In the genomic region with DNA sequence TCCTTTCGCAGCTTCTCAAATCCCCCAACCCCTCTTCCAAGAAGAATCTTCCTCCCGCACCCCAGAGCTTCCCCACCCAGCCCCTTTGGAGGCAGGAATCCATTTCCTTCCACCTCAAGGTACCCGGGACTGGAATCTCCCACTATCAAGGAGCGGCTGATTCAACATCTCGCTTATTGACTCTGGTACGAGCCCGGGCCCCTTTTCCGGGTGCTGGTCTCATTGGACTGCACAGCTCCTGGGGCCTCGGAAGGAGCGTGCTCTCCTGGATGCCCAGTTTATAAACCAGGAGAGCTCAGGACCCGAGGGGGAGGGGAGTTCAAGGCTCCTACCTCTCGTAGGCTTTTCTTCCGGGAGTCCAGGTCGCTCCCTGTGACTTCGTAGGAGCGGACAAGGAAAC, we compare ENCODE assay signal across 10 mouse cellular contexts. TPM values are rescaled to one million over a fixed set of nuclear protein-coding genes. Genes with fewer than 3 reads are reported as not detected.
DNase-seq lines count a peak whose midpoint lies in the region; ATAC-seq lines count a peak whose summit lies in the region.
"Had no signal": no experiment of that assay in that cellular context is flagged by ENCODE, and none has a peak within 500 bp of the region (broad histone marks: within the 10 kb centered on the region; RNA-seq: fewer than 3 reads in every experiment).

No protein-coding gene starts in this region.

- intact Hi-C loops in heart, postnatal 10 days (cut with DNase I) = no loop called here

- peaks cover 47% of the 10 kb centered on the region for H3K27me3 ChIP-seq in heart, embryonic 15.5 days
- H3K27me3 ChIP-seq in hindbrain, embryonic 16.5 days (replicated peaks; ENCODE audit: control insufficient read depth, insufficient read depth, low read length) = peaks cover 18% of the 10 kb centered on the region
- peaks cover 38% of the 10 kb centered on the region for H3K27me3 ChIP-seq in midbrain, embryonic 15.5 days (replicated peaks)

- H3K9ac ChIP-seq in heart, embryonic 15.5 days = peak overlapping the region; percentile 34; the same call in 1 of the 2 replicates
- peak overlapping the region; percentile 43 for H3K9ac ChIP-seq in hindbrain, embryonic 16.5 days (ENCODE audit: low read depth, low read length)
- peak overlapping the region; percentile 23 for H3K9ac ChIP-seq in midbrain, embryonic 15.5 days

- H3K4me3 ChIP-seq in heart, embryonic 15.5 days = peak overlapping the region; percentile 48
- H3K4me3 ChIP-seq in hindbrain, embryonic 16.5 days (ENCODE audit: low read length) = peak overlapping the region; percentile 35
- peak overlapping the region; percentile 33 for H3K4me3 ChIP-seq in midbrain, embryonic 15.5 days
- H3K4me3 ChIP-seq: myocyte had no signal

- WGBS in heart, embryonic 15.5 days = 6% methylated on average over 16 of the region's 16 CpGs
- 7% methylated on average over 16 of the region's 16 CpGs for WGBS in hindbrain, embryonic 16.5 days
- 5% methylated on average over 16 of the region's 16 CpGs for WGBS in midbrain, embryonic 15.5 days

- H3K4me1 ChIP-seq in heart, embryonic 15.5 days (replicated peaks) = peaks cover 10% of the 10 kb centered on the region
- peaks cover 8% of the 10 kb centered on the region for H3K4me1 ChIP-seq in hindbrain, embryonic 16.5 days (ENCODE audit: control insufficient read depth, insufficient read depth, low read depth, low read length)
- H3K4me1 ChIP-seq in midbrain, embryonic 15.5 days = peaks cover 12% of the 10 kb centered on the region; the same call in 1 of the 2 replicates

- no peaks in the 10 kb centered on the region for H3K36me3 ChIP-seq in heart, embryonic 15.5 days
- no peaks in the 10 kb centered on the region for H3K36me3 ChIP-seq in hindbrain, embryonic 16.5 days (ENCODE audit: control insufficient read depth, insufficient read depth, low read length)
- no peaks in the 10 kb centered on the region for H3K36me3 ChIP-seq in midbrain, embryonic 15.5 days (replicated peaks)

- no peak overlapping the region for H3K27ac ChIP-seq in heart, embryonic 15.5 days
- no peak overlapping the region for H3K27ac ChIP-seq in hindbrain, embryonic 16.5 days (ENCODE audit: low read depth, low read length)
- H3K27ac ChIP-seq in midbrain, embryonic 15.5 days = no peak overlapping the region

- DNase-seq in heart, postnatal 10 days = no peak
- peak; percentile 23 for DNase-seq in embryo, embryonic 11 days
- DNase-seq in right cerebral cortex, adult 18-20 months = no peak
- no peak for DNase-seq in layer of hippocampus, postnatal 14 days (ENCODE audit: low spot score in 2 of 2)
- no peak for DNase-seq in T-cell, adult 2 months (ENCODE audit: low spot score)
- DNase-seq: gastrocnemius, postnatal 25 days had no signal

- peak overlapping the region; percentile 86 for H3K4me2 ChIP-seq in heart, embryonic 15.5 days
- peak overlapping the region; percentile 63 for H3K4me2 ChIP-seq in hindbrain, embryonic 16.5 days (ENCODE audit: low read length)
- peak overlapping the region; percentile 60 for H3K4me2 ChIP-seq in midbrain, embryonic 15.5 days

- H3K9me3 ChIP-seq in heart, embryonic 15.5 days (replicated peaks) = no peaks in the 10 kb centered on the region
- H3K9me3 ChIP-seq in hindbrain, embryonic 16.5 days (ENCODE audit: control insufficient read depth, low read length) = no peaks in the 10 kb centered on the region
- H3K9me3 ChIP-seq in midbrain, embryonic 15.5 days = no peaks in the 10 kb centered on the region

- no peak for ATAC-seq in heart, embryonic 15.5 days (replicated peaks; ENCODE audit: insufficient number of reproducible peaks, insufficient read depth, low FRiP score, low read depth)
- no peak for ATAC-seq in hindbrain, embryonic 16.5 days
- ATAC-seq in midbrain, embryonic 15.5 days (replicated peaks) = no peak

RNA-seq across cellular contexts. Expression of gene Ncmap, which starts 0.5 kb away (rescaled TPM):
- 0.55 and 3.0 TPM in 2 replicates for polyA plus RNA-seq in heart, embryonic 15.5 days (2015; fragmentation: Nextera tagmentation; extraction: Ambion mirVana)
- total RNA-seq in heart, postnatal 10 days (2021) = 1 to 10 TPM in 1 of 2 experiments, under 1 TPM in 1; 0.69 to 1.3 TPM
- 0.94 and 1.0 TPM in 2 replicates for polyA plus RNA-seq in hindbrain, embryonic 16.5 days (2015; fragmentation: Nextera tagmentation; extraction: Ambion mirVana)
- 1.1 and 1.2 TPM in 2 replicates for polyA plus RNA-seq in midbrain, embryonic 15.5 days (2015; fragmentation: Nextera tagmentation; extraction: Ambion mirVana)
- 1 to 10 TPM in 1 of 2 experiments, under 1 TPM in 1; 0.60 to 1.2 TPM for total RNA-seq in layer of hippocampus, postnatal 14 days (2021)

RNA-seq across cellular contexts. Expression of gene Rcan3, which starts 36.1 kb away (rescaled TPM):
- 8.6 and 10.3 TPM in 2 replicates for polyA plus RNA-seq in heart, embryonic 15.5 days (2015; fragmentation: Nextera tagmentation; extraction: Ambion mirVana)
- total RNA-seq in heart, postnatal 10 days (2021) = 10 to 100 TPM; 18.1 to 18.8 TPM
- 52.8 and 54.1 TPM in 2 replicates for polyA plus RNA-seq in hindbrain, embryonic 16.5 days (2015; fragmentation: Nextera tagmentation; extraction: Ambion mirVana)
- 53.0 and 54.1 TPM in 2 replicates for polyA plus RNA-seq in midbrain, embryonic 15.5 days (2015; fragmentation: Nextera tagmentation; extraction: Ambion mirVana)
- total RNA-seq in layer of hippocampus, postnatal 14 days (2021) = 10 to 100 TPM; 30.6 to 32.5 TPM

RNA-seq across cellular contexts. Expression of gene Srrm1, which starts 44.4 kb away (rescaled TPM):
- polyA plus RNA-seq in heart, embryonic 15.5 days (2015; fragmentation: Nextera tagmentation; extraction: Ambion mirVana) = 134 and 152 TPM in 2 replicates
- total RNA-seq in heart, postnatal 10 days (2021) = 100 to 1,000 TPM in 1 of 2 experiments, 10 to 100 TPM in 1; 94.6 to 106 TPM
- 151 and 163 TPM in 2 replicates for polyA plus RNA-seq in hindbrain, embryonic 16.5 days (2015; fragmentation: Nextera tagmentation; extraction: Ambion mirVana)
- polyA plus RNA-seq in midbrain, embryonic 15.5 days (2015; fragmentation: Nextera tagmentation; extraction: Ambion mirVana) = 169 and 185 TPM in 2 replicates
- total RNA-seq in layer of hippocampus, postnatal 14 days (2021) = 100 to 1,000 TPM; 124 to 133 TPM
